Comparison of ENCODE assay signal across 11 mouse cellular contexts in the genomic region with DNA sequence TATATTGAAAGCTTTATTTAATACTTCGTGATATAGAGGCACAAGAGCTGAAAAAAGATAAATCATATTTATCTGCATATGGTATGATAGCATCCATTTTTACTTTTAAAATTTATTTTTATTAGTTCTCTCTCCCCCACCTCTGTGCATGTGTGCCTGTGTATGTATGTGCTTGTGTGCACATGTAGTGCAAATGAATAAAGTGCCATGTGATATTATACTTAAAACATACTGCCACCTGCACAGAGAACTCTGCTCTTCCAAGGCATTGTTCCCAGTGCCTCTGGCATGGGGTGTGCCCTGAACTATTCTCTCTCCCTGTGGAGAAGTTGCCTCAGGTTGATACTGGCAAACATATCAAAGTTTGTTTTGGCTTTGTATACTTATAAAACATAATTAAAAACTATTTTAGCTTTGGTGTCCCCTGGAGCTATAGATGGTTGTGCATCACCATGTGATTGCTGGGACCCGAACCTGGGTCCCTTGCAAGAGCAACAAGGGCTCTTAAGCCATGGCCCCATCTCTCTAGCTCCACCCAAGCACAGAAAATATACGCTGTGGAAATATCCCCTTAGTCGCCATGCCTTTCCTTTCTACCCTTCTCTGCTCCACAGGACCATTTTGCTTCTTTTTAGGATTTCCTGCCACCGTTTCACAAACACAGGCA. TPM values are rescaled to one million over a fixed set of nuclear protein-coding genes. Genes with fewer than 3 reads are reported as not detected.
DNase-seq lines count a peak whose midpoint lies in the region; ATAC-seq and TF ChIP-seq lines count a peak whose summit lies in the region.
"Had no signal": no experiment of that assay in that cellular context is flagged by ENCODE, and none has a peak within 500 bp of the region (broad histone marks: within the 10 kb centered on the region; RNA-seq: fewer than 3 reads in every experiment).

No protein-coding gene starts in this region.

- no peak overlapping the region for H3K27ac ChIP-seq in intestine, embryonic 14.5 days (ENCODE audit: low read depth)
- no peak overlapping the region for H3K27ac ChIP-seq in intestine, postnatal 0 days (ENCODE audit: low read depth, low read length)
- no peak overlapping the region for H3K27ac ChIP-seq in midbrain, embryonic 12.5 days (replicated peaks)
- H3K27ac ChIP-seq in midbrain, postnatal 0 days (ENCODE audit: low read depth, low read length) = no peak overlapping the region
- H3K27ac ChIP-seq in forebrain, embryonic 16.5 days (ENCODE audit: low read length) = no peak overlapping the region
- H3K27ac ChIP-seq in neural tube, embryonic 14.5 days (ENCODE audit: low read depth, low read length) = no peak overlapping the region
- H3K27ac ChIP-seq: liver, embryonic 12.5 days had no signal

- H3K27me3 ChIP-seq in intestine, embryonic 14.5 days (replicated peaks; ENCODE audit: control insufficient read depth, insufficient read depth, low read length) = no peaks in the 10 kb centered on the region
- H3K27me3 ChIP-seq in intestine, postnatal 0 days (replicated peaks; ENCODE audit: control insufficient read depth, insufficient read depth, low read length) = no peaks in the 10 kb centered on the region
- H3K27me3 ChIP-seq in midbrain, embryonic 12.5 days = no peaks in the 10 kb centered on the region
- no peaks in the 10 kb centered on the region for H3K27me3 ChIP-seq in midbrain, postnatal 0 days (ENCODE audit: insufficient read depth, low read length)
- no peaks in the 10 kb centered on the region for H3K27me3 ChIP-seq in forebrain, embryonic 16.5 days (replicated peaks; ENCODE audit: control insufficient read depth, insufficient read depth, low read length)
- H3K27me3 ChIP-seq in neural tube, embryonic 14.5 days (ENCODE audit: control insufficient read depth, insufficient read depth, low read length) = no peaks in the 10 kb centered on the region
- H3K27me3 ChIP-seq: liver, embryonic 12.5 days had no signal

- no peak overlapping the region for H3K4me3 ChIP-seq in intestine, embryonic 14.5 days (ENCODE audit: low read depth, low read length)
- H3K4me3 ChIP-seq in intestine, postnatal 0 days (ENCODE audit: low read depth, low read length) = no peak overlapping the region
- H3K4me3 ChIP-seq in midbrain, embryonic 12.5 days = no peak overlapping the region
- H3K4me3 ChIP-seq in midbrain, postnatal 0 days (ENCODE audit: low read depth, low read length) = no peak overlapping the region
- H3K4me3 ChIP-seq in forebrain, embryonic 16.5 days (replicated peaks; ENCODE audit: low read length) = no peak overlapping the region
- no peak overlapping the region for H3K4me3 ChIP-seq in neural tube, embryonic 14.5 days (ENCODE audit: low read depth, low read length)
- H3K4me3 ChIP-seq: liver, embryonic 12.5 days; myocyte had no signal

- H3K36me3 ChIP-seq in intestine, embryonic 14.5 days (ENCODE audit: control insufficient read depth, insufficient read depth, low read length) = no peaks in the 10 kb centered on the region
- H3K36me3 ChIP-seq in intestine, postnatal 0 days (ENCODE audit: control insufficient read depth, insufficient read depth) = no peaks in the 10 kb centered on the region
- no peaks in the 10 kb centered on the region for H3K36me3 ChIP-seq in midbrain, embryonic 12.5 days
- no peaks in the 10 kb centered on the region for H3K36me3 ChIP-seq in midbrain, postnatal 0 days (ENCODE audit: insufficient read depth, low read length)
- H3K36me3 ChIP-seq in forebrain, embryonic 16.5 days (ENCODE audit: control insufficient read depth, insufficient read depth) = no peaks in the 10 kb centered on the region
- no peaks in the 10 kb centered on the region for H3K36me3 ChIP-seq in neural tube, embryonic 14.5 days (ENCODE audit: control insufficient read depth, insufficient read depth, low read length)
- H3K36me3 ChIP-seq: liver, embryonic 12.5 days had no signal

- H3K4me1 ChIP-seq in intestine, embryonic 14.5 days (replicated peaks; ENCODE audit: control insufficient read depth, insufficient read depth, low read length) = no peaks in the 10 kb centered on the region
- H3K4me1 ChIP-seq in intestine, postnatal 0 days (replicated peaks; ENCODE audit: control insufficient read depth, insufficient read depth, low read length) = no peaks in the 10 kb centered on the region
- H3K4me1 ChIP-seq in midbrain, embryonic 12.5 days = no peaks in the 10 kb centered on the region
- no peaks in the 10 kb centered on the region for H3K4me1 ChIP-seq in midbrain, postnatal 0 days (ENCODE audit: insufficient read depth, low read length)
- no peaks in the 10 kb centered on the region for H3K4me1 ChIP-seq in forebrain, embryonic 16.5 days (replicated peaks; ENCODE audit: control insufficient read depth, insufficient read depth, low read length)
- H3K4me1 ChIP-seq in neural tube, embryonic 14.5 days (ENCODE audit: control insufficient read depth, insufficient read depth, low read length) = no peaks in the 10 kb centered on the region
- H3K4me1 ChIP-seq: liver, embryonic 12.5 days had no signal

- H3K9me3 ChIP-seq in intestine, embryonic 14.5 days (ENCODE audit: control insufficient read depth, low read length) = no peaks in the 10 kb centered on the region
- no peaks in the 10 kb centered on the region for H3K9me3 ChIP-seq in intestine, postnatal 0 days (ENCODE audit: control insufficient read depth)
- H3K9me3 ChIP-seq in midbrain, embryonic 12.5 days = no peaks in the 10 kb centered on the region
- H3K9me3 ChIP-seq in midbrain, postnatal 0 days (ENCODE audit: low read length) = no peaks in the 10 kb centered on the region
- peaks cover 6% of the 10 kb centered on the region for H3K9me3 ChIP-seq in forebrain, embryonic 16.5 days (ENCODE audit: control insufficient read depth, low read length)
- no peaks in the 10 kb centered on the region for H3K9me3 ChIP-seq in neural tube, embryonic 14.5 days (ENCODE audit: control insufficient read depth, low read length)
- H3K9me3 ChIP-seq: liver, embryonic 12.5 days had no signal

- 64% methylated on average over 5 of the region's 5 CpGs for WGBS in intestine, embryonic 14.5 days
- WGBS in intestine, postnatal 0 days = 56% methylated on average over 5 of the region's 5 CpGs
- WGBS in midbrain, embryonic 12.5 days = 68% methylated on average over 5 of the region's 5 CpGs
- WGBS in midbrain, postnatal 0 days = 57% methylated on average over 5 of the region's 5 CpGs
- 58% methylated on average over 5 of the region's 5 CpGs for WGBS in forebrain, embryonic 16.5 days
- WGBS in neural tube, embryonic 14.5 days = 64% methylated on average over 5 of the region's 5 CpGs

- DNase-seq in intestine, embryonic 14.5 days (ENCODE audit: low spot score) = peak; percentile 52
- DNase-seq in midbrain, postnatal 0 days (ENCODE audit: low spot score) = no peak
- no peak for DNase-seq in spleen, adult 18-20 months

- no peak for ATAC-seq in intestine, embryonic 14.5 days (replicated peaks; ENCODE audit: low FRiP score, low TSS enrichment, low read depth)
- ATAC-seq in intestine, postnatal 0 days = no peak
- 0 out of 2 replicates have a peak, but pooled peaks have one; percentile 19 for ATAC-seq in midbrain, embryonic 12.5 days (ENCODE audit: low FRiP score, low read depth)
- ATAC-seq in midbrain, postnatal 0 days (ENCODE audit: low FRiP score) = no peak
- peak; percentile 23; the same call in 1 of the 2 replicates for ATAC-seq in forebrain, embryonic 16.5 days
- peak; percentile 21; the same call in 1 of the 2 replicates for ATAC-seq in neural tube, embryonic 14.5 days (ENCODE audit: low read depth)
- ATAC-seq: liver, embryonic 12.5 days had no signal

- H3K9ac ChIP-seq in intestine, embryonic 14.5 days (ENCODE audit: low read length) = no peak overlapping the region
- H3K9ac ChIP-seq in intestine, postnatal 0 days (ENCODE audit: low read depth, low read length) = no peak overlapping the region
- no peak overlapping the region for H3K9ac ChIP-seq in midbrain, embryonic 12.5 days (replicated peaks)
- H3K9ac ChIP-seq in midbrain, postnatal 0 days (replicated peaks; ENCODE audit: low read length, poor library complexity, severe bottlenecking) = no peak overlapping the region
- no peak overlapping the region for H3K9ac ChIP-seq in forebrain, embryonic 16.5 days (replicated peaks; ENCODE audit: low read depth, low read length)
- H3K9ac ChIP-seq in neural tube, embryonic 14.5 days (replicated peaks; ENCODE audit: low read depth, low read length) = no peak overlapping the region
- H3K9ac ChIP-seq: liver, embryonic 12.5 days had no signal

- TF ChIP-seq CTCF in intestine, postnatal 0 days (IDR thresholded peaks at IDR 0.05; ENCODE audit: low read depth) = no peak
- TF ChIP-seq CTCF in midbrain, postnatal 0 days (IDR thresholded peaks at IDR 0.05) = no peak

- no peak overlapping the region for H3K4me2 ChIP-seq in intestine, embryonic 14.5 days (ENCODE audit: low read length)
- no peak overlapping the region for H3K4me2 ChIP-seq in intestine, postnatal 0 days (replicated peaks; ENCODE audit: low read depth)
- H3K4me2 ChIP-seq in midbrain, embryonic 12.5 days (replicated peaks) = no peak overlapping the region
- no peak overlapping the region for H3K4me2 ChIP-seq in midbrain, postnatal 0 days (ENCODE audit: low read depth, low read length, poor library complexity, severe bottlenecking)
- no peak overlapping the region for H3K4me2 ChIP-seq in forebrain, embryonic 16.5 days (ENCODE audit: low read length)
- no peak overlapping the region for H3K4me2 ChIP-seq in neural tube, embryonic 14.5 days (ENCODE audit: low read depth, low read length)
- H3K4me2 ChIP-seq: liver, embryonic 12.5 days had no signal

RNA-seq across cellular contexts. Expression of a gene that starts 31.4 kb away (rescaled TPM):
- polyA plus RNA-seq in intestine, embryonic 14.5 days (2014; fragmentation: Nextera tagmentation; extraction: Ambion mirVana) = 41.3 and 44.9 TPM in 2 replicates
- 7.1 and 7.6 TPM in 2 replicates for polyA plus RNA-seq in intestine, postnatal 0 days (2015; fragmentation: Nextera tagmentation; extraction: Ambion mirVana)
- 70.5 and 77.8 TPM in 2 replicates for polyA plus RNA-seq in midbrain, embryonic 12.5 days (2016; fragmentation: Nextera tagmentation; extraction: Ambion mirVana)
- 48.2 and 49.7 TPM in 2 replicates for total RNA-seq in midbrain, postnatal 0 days (2014; rRNA removed)
- 68.1 and 70.1 TPM in 2 replicates for polyA plus RNA-seq in midbrain, postnatal 0 days (2015; fragmentation: Nextera tagmentation; extraction: Ambion mirVana)
- 53.6 and 64.4 TPM in 2 replicates for polyA plus RNA-seq in forebrain, embryonic 16.5 days (2015; fragmentation: Nextera tagmentation; extraction: Ambion mirVana)
- 80.3 and 99.6 TPM in 2 replicates for polyA plus RNA-seq in neural tube, embryonic 14.5 days (2014; fragmentation: Nextera tagmentation; extraction: Ambion mirVana)

RNA-seq across cellular contexts. Expression of a gene that starts 55.0 kb away (rescaled TPM):
- 0.43 TPM in 1 of 2 replicates, not detected in the other for polyA plus RNA-seq in intestine, embryonic 14.5 days (2014; fragmentation: Nextera tagmentation; extraction: Ambion mirVana)
- 0.10 and 0.14 TPM in 2 replicates for polyA plus RNA-seq in intestine, postnatal 0 days (2015; fragmentation: Nextera tagmentation; extraction: Ambion mirVana)
- 0.74 and 1.3 TPM in 2 replicates for polyA plus RNA-seq in midbrain, embryonic 12.5 days (2016; fragmentation: Nextera tagmentation; extraction: Ambion mirVana)
- total RNA-seq in midbrain, postnatal 0 days (2014; rRNA removed) = 1.7 and 3.5 TPM in 2 replicates
- 2.0 and 3.1 TPM in 2 replicates for polyA plus RNA-seq in midbrain, postnatal 0 days (2015; fragmentation: Nextera tagmentation; extraction: Ambion mirVana)
- 0.92 and 2.3 TPM in 2 replicates for polyA plus RNA-seq in forebrain, embryonic 16.5 days (2015; fragmentation: Nextera tagmentation; extraction: Ambion mirVana)
- polyA plus RNA-seq in neural tube, embryonic 14.5 days (2014; fragmentation: Nextera tagmentation; extraction: Ambion mirVana) = 2.0 and 2.6 TPM in 2 replicates
- total RNA-seq: ES-E14; megakaryocyte progenitor cell, adult 5-6 weeks had no signal
- polyA plus RNA-seq: liver, embryonic 12.5 days; myocyte had no signal

Comparison
In these comparisons a context has a peak if more than half of its experiments do, and no peak if none do; other contexts are left out.
1. ATAC-seq: peak in midbrain, embryonic 12.5 days (single experiment), forebrain, embryonic 16.5 days (single experiment) and neural tube, embryonic 14.5 days (single experiment); none in intestine, embryonic 14.5 days (single experiment), intestine, postnatal 0 days (single experiment) and midbrain, postnatal 0 days (single experiment).